Mouse (Mus musculus) midbrain, embryonic 12.5 days (tissue): Measurements from ENCODE around the gene Pfkfb4. TPM values are rescaled to one million over a fixed set of nuclear protein-coding genes. Genes with fewer than 3 reads are reported as not detected.
A peak's percentile ranks its signal among the peaks of the same experiment; 100 is the strongest.

Source experiments
- ATAC-seq: fragments of 200-750 bp; cut with Nextera tagmentation; 2 replicates; pipeline ENCODE4 v1.8.0; 2017; ENCODE audit warnings: low read depth, moderate TSS enrichment, moderate library complexity; ENCODE audit not compliant: low FRiP score
- H3K27ac ChIP-seq: fragments of 300-500 bp; sonication (generic); replicated peaks from 2 replicates; pipeline ENCODE4 v1.5.1; 2016; ENCODE audit warnings: mild to moderate bottlenecking
- H3K27me3 ChIP-seq: fragments of 300-500 bp; sonication (generic); 2 replicates; pipeline ENCODE4 v1.6.1; 2016; ENCODE audit warnings: mild to moderate bottlenecking
- H3K36me3 ChIP-seq: fragments of 300-500 bp; sonication (generic); 2 replicates; pipeline ENCODE4 v1.6.1; 2016
- H3K4me1 ChIP-seq: fragments of 300-500 bp; sonication (generic); 2 replicates; pipeline ENCODE4 v1.6.1; 2016
- H3K4me2 ChIP-seq: fragments of 300-500 bp; sonication (generic); replicated peaks from 2 replicates; pipeline ENCODE4 v1.6.1; 2016; ENCODE audit warnings: mild to moderate bottlenecking, moderate library complexity
- H3K4me3 ChIP-seq: fragments of 300-500 bp; sonication (generic); 2 replicates; pipeline ENCODE4 v1.5.1; 2016; ENCODE audit warnings: mild to moderate bottlenecking
- H3K9ac ChIP-seq: fragments of 300-500 bp; sonication (generic); replicated peaks from 2 replicates; pipeline ENCODE4 v1.6.1; 2016; ENCODE audit warnings: mild to moderate bottlenecking, moderate library complexity
- H3K9me3 ChIP-seq: fragments of 300-500 bp; sonication (generic); 2 replicates; pipeline ENCODE4 v1.6.1; 2016; ENCODE audit warnings: mild to moderate bottlenecking
- WGBS: fragments of 180-500 bp; shearing (Covaris S2); methylation state at CpG from one replicate; pipeline ENCODE4 v1.1.7; 2016; 5-methylcytosine and 5-hydroxymethylcytosine counted together
- polyA plus RNA-seq: library from polyadenylated mRNA; unstranded; fragments of >200 nt; fragmentation: Nextera tagmentation; extraction: Ambion mirVana; gene quantifications from 2 replicates; pipeline ENCODE4 v1.2.1, GENCODE M21; 2016

Pfkfb4 gene
- polyA plus RNA-seq, 1 experiment from 2014 or later: 18.5 TPM

DNA sequence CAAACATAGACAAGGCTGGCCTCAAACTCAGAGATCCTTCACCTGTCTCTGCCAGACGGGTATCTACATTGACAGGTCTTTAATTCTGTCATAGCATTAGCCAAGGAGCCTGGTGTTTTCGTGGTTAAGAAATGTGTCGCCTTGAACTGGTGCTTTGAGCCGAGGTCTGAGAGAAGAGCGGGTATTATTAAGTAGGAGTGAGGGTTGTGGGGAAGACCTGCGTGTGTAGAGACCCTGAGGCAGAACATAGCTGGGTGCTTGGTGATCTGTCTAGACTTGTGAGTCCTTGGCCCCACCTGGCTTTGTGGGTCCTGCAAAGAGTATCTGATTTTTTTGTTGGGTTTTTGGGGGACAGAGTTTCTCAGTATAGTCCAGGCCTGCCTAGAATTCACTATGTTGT lies 62.3 kb downstream of the Pfkfb4 start:
- Histone ChIP-seq H3K9me3 (no peaks in the 10 kb centered on the region), H3K27ac (no peak overlapping the region), H3K36me3 (peaks cover 26% of the 10 kb centered on the region), H3K9ac (no peak overlapping the region), H3K4me1 (peaks cover 11% of the 10 kb centered on the region), H3K27me3 (no peaks in the 10 kb centered on the region), H3K4me3 (no peak overlapping the region), H3K4me2 (no peak overlapping the region)
- WGBS: 77% methylated on average over 6 of the region's 6 CpGs
- ATAC-seq: no peak

DNA sequence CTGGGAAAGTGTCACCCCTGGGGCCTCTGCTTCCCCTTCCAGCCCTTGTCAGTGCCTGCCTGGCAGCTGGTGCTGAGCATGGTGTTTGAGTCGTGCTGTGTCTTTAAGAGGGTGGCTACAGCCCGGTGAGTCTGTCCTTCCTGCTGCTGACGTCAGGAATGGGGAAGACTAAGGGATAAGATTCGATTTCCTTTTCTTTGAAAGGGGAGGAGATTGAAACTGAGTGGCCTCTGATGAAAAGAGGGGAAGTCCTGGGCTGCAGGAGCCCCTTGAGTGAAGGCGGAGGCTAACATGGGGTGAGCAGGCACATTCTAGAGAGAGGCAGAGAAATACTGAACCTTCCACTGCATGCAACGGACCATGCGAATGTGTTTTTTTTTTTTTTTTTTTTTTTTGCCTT lies 63.1 kb downstream of the Pfkfb4 start:
- 8% methylated on average over 7 of the region's 7 CpGs for WGBS
- Histone ChIP-seq H3K27me3 (no peaks in the 10 kb centered on the region), H3K36me3 (peaks cover 31% of the 10 kb centered on the region), H3K27ac (peak overlapping the region; percentile 39), H3K9ac (peak overlapping the region; percentile 43; the same call in 1 of the 2 replicates), H3K4me3 (peak overlapping the region; percentile 30), H3K9me3 (no peaks in the 10 kb centered on the region), H3K4me2 (peak overlapping the region; percentile 39), H3K4me1 (peaks cover 20% of the 10 kb centered on the region)
- peak; percentile 36; the same call in 1 of the 2 replicates for ATAC-seq

DNA sequence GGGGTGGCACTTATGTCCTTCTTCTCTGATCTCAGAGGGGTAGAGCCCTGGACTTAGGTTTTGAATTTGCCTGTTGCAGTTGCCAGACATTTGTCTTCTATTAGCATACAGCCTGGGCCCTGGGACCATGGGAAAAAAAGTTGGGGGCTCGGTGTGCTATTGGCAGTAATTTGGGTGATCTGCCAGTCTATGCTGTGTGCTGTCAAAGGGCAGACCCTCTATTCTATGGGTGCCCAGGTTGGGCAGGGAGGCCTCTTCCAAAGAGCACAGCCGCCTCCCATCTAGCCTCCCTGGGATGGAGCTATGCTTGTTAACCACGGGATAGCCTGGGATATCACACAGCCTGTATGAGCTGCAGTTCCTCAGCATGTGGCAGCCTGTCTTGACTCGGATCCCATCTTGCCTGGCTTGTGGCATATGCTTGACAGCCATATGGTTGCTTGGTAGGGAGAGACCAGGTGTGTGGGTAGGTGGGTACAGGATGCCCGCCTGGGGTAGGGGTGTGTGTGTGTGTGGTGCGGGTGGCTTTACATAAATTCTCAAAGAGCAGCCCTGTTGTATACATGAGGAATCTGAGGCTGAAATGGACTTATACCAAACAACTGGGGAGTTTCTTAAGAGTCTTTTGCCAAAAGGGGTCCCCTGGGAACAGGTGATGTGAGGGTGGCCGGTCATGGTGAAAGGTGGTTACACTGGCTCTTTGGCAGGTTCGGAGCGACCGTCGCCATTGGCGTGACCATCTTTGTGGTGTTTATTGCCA lies 63.9 kb downstream of the Pfkfb4 start:
- no peak for ATAC-seq
- H3K27ac ChIP-seq: no peak overlapping the region

DNA sequence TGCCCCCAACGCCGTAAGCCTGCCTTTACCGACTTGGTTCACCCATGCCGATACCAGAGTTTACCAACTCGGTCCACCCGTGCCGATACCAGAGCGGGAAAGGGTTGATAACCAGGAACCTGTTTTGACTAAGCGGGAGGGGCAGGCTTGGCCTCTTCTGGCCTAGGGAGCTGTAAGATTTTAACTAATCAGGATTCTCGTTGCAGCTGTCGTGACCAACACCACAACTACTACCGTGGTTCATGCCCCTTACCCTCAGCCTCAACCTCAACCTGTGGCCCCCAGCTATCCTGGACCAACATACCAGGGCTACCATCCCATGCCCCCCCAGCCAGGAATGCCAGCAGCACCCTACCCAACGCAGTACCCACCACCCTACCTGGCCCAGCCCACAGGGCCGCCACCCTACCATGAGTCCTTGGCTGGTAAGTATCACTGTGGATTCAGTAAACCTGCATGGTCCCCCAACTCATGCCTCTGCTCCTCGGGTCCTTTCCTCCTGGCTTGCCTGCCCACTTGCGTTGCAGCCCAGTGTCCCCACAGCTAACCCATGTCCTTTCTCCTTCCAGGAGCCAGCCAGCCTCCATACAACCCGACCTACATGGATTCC lies 64.6 kb downstream of the Pfkfb4 start:
- ATAC-seq: no peak
- peaks cover 22% of the 10 kb centered on the region for H3K4me1 ChIP-seq
- peaks cover 36% of the 10 kb centered on the region for H3K36me3 ChIP-seq
- WGBS: 91% methylated on average over 17 of the region's 17 CpGs
- no peak overlapping the region for H3K9ac ChIP-seq
- H3K4me2 ChIP-seq: no peak overlapping the region
- H3K27me3 ChIP-seq: no peaks in the 10 kb centered on the region
- H3K4me3 ChIP-seq: no peak overlapping the region
- no peak overlapping the region for H3K27ac ChIP-seq
- no peaks in the 10 kb centered on the region for H3K9me3 ChIP-seq

More for the DNA sequence above, 63.9 kb downstream of the Pfkfb4 start:
- no peaks in the 10 kb centered on the region for H3K27me3 ChIP-seq
- peak overlapping the region; percentile 39 for H3K4me2 ChIP-seq
- no peaks in the 10 kb centered on the region for H3K9me3 ChIP-seq
- H3K36me3 ChIP-seq: peaks cover 31% of the 10 kb centered on the region
- H3K9ac ChIP-seq: peak overlapping the region; percentile 43; the same call in 1 of the 2 replicates
- H3K4me1 ChIP-seq: peaks cover 22% of the 10 kb centered on the region
- H3K4me3 ChIP-seq: peak overlapping the region; percentile 30
- 95% methylated on average over 12 of the region's 12 CpGs for WGBS

DNA sequence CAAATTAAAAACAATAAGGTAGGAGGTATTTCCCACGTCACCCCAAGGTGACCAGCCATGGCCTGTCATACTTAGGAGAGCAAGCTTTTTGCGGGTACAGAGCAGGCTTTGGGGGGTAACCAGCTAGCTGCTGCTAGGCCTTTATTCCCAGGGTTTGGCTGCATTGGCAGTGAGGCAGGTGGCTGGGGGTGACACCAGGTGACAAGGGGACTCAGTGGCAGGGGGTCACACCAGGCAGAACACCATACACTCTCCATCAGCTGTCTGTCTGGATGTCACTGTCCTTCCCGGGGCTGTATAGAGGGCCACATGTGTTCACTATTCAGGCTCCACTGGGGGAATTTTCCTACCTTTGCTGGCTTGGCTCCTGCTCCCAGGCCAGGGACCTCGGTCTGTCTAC lies 65.3 kb downstream of the Pfkfb4 start:
- Histone ChIP-seq H3K9ac (no peak overlapping the region), H3K4me1 (peaks cover 22% of the 10 kb centered on the region), H3K9me3 (no peaks in the 10 kb centered on the region), H3K36me3 (peaks cover 41% of the 10 kb centered on the region), H3K27me3 (no peaks in the 10 kb centered on the region), H3K4me3 (no peak overlapping the region), H3K27ac (no peak overlapping the region), H3K4me2 (no peak overlapping the region)
- 86% methylated on average over 4 of the region's 4 CpGs for WGBS
- ATAC-seq: no peak

DNA sequence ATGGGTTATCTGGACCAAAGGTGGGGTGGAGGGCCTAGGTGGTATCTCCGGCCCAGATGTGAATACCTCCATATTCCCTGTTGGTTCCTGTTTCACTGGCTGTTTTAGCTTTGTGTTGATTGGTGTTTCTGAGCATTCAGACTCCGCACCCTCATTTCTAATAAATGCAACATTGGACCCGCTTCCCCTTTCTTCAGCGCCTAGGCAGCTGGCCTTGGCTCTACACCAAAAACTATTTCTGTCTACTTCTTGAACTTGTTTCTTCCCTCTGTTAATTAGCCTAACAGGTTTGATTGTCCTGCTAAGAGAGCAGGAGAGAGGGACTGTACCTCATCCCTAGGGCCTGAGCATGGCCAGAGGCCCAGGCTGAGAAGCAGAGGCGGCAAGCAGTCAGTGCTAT lies 66.0 kb downstream of the Pfkfb4 start:
- no peak overlapping the region for H3K9ac ChIP-seq
- H3K4me1 ChIP-seq: peaks cover 22% of the 10 kb centered on the region
- peaks cover 46% of the 10 kb centered on the region for H3K36me3 ChIP-seq
- WGBS: 98% methylated on average over 5 of the region's 5 CpGs
- no peaks in the 10 kb centered on the region for H3K27me3 ChIP-seq
- no peaks in the 10 kb centered on the region for H3K9me3 ChIP-seq
- no peak overlapping the region for H3K27ac ChIP-seq
- no peak for ATAC-seq
- no peak overlapping the region for H3K4me3 ChIP-seq
- no peak overlapping the region for H3K4me2 ChIP-seq

DNA sequence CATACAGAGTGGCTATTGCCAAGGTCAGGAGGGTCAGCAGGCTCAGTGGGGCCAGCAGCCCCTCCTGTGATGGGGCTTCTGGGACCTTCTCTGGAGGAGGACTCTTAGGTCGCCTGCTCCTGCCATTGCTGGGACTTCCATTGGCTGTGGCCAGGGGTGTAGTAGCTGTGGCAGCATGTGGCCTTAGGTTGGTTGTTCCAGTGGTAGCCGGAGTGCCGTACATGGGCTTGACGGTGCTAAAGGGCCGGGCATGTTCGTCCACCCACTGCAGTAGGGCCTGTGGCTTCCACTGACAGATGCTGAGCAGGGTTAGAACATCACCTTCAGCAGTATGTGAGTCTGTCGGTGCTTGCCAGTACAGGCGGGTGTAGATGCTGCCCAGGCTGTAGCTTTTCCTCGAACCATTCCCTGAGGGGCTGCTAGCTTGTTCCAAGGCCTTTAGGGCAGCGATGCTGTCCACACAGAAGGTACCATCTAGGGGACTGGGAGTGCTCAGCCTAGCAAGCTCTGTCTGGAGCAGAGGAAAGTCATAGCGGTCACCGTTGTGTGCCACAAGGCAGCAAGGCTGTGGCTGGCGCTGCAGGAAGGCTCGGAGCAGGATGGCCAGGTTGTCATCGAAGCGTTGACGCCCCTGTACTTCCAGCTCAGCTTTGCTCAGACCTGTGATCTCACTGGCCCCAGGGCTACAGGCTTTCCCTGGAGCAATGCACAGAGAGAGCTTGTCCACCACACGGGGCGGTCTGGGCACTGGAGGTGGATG lies 66.6 kb downstream of the Pfkfb4 start:
- H3K4me3 ChIP-seq: no peak overlapping the region
- no peak overlapping the region for H3K27ac ChIP-seq
- H3K4me1 ChIP-seq: peaks cover 22% of the 10 kb centered on the region
- no peak for ATAC-seq
- H3K9me3 ChIP-seq: no peaks in the 10 kb centered on the region
- peaks cover 52% of the 10 kb centered on the region for H3K36me3 ChIP-seq
- WGBS: 93% methylated on average over 19 of the region's 19 CpGs
- no peak overlapping the region for H3K9ac ChIP-seq
- no peaks in the 10 kb centered on the region for H3K27me3 ChIP-seq
- no peak overlapping the region for H3K4me2 ChIP-seq

DNA sequence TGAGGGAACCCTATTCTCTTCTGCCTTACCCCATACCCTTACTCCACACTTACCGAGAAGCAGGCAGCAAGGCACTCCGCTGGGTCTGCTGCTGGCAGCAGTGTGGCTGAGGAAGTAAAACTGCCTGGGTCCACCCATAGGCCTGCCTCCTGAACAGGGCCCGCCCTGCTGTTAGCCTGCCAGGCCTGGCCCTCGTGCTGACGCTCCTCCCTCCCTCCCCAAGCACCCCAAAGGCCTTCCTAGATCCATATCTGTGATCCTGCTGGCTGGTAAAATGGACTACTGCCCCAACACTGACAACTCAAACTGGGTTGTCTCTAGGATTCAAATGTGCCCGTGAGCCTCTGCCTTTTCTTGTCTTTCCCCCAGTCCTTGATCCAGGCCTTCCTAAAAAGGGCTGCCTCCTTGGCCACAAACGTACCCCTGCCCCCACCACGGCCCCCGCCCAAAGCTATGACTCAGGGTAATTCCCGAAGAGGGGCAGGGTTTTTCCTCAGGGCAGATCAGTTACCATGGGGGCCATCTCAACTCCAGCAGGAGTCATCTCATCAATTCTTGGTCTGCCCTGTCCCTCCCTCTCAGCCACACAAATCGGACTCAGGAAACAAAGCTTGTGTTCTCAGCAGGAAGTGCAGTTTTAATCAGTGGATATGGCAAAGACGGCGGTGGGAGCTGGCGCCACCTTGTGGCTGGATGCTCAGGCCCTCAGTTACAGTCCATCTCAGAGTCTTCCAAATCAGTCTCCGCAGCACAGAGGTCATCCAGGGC lies 67.7 kb downstream of the Pfkfb4 start, which contains the start of gene Trex1:
Gene Trex1 (minus strand): TSS at position 599 of the 768 bp plus-strand sequence.
- Histone ChIP-seq H3K4me3 (peak within 1 kb of the TSS; percentile 33), H3K27me3 (no peaks in the 10 kb centered on the region), H3K36me3 (peaks cover 63% of the 10 kb centered on the region), H3K9me3 (no peaks in the 10 kb centered on the region), H3K9ac (peak within 1 kb of the TSS; percentile 56), H3K4me1 (peaks cover 21% of the 10 kb centered on the region), H3K27ac (peak within 1 kb of the TSS; percentile 75), H3K4me2 (peak within 1 kb of the TSS; percentile 45)
- peak; percentile 54 for ATAC-seq
- 29% methylated on average over 15 of the region's 15 CpGs for WGBS

DNA sequence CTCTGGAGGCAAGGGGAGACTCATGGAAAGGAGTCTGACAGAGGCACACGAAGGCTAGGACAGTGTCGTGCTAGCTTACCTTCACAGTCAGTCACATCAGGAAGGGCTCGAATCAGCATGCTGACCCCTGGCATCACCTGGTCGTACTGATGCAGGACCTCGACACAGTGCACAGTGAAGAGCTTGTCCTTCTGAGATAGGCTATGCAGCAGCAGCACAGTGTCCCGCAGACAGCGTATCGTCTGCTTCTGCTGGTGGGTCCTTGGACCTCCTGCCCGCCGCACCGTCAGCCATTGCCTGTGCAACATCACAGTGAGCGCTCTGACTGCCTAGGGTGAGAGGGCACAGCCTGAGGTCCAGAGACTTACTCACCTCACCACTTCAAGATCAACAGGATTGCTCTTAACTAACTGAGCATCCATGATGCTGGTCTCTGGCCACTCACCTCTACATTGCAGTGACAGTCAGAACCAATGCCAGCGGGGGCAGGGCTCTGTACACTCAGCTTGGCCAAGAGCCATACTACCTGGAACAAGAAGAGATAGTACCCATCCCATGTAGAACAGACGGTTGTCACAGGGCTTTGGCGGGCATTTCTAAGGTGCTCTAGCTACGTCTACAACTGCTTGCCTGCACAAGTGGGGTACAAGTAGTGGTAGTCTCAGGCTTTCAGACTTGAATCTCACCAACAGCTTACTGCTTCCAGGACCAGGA lies 68.8 kb downstream of the Pfkfb4 start:
- no peaks in the 10 kb centered on the region for H3K27me3 ChIP-seq
- no peaks in the 10 kb centered on the region for H3K9me3 ChIP-seq
- peaks cover 12% of the 10 kb centered on the region for H3K4me1 ChIP-seq
- H3K4me3 ChIP-seq: no peak overlapping the region
- H3K9ac ChIP-seq: peak overlapping the region; percentile 56; the same call in 1 of the 2 replicates
- peaks cover 74% of the 10 kb centered on the region for H3K36me3 ChIP-seq
- peak overlapping the region; percentile 75; the same call in 1 of the 2 replicates for H3K27ac ChIP-seq
- WGBS: 92% methylated on average over 16 of the region's 16 CpGs
- ATAC-seq: no peak
- H3K4me2 ChIP-seq: no peak overlapping the region

DNA sequence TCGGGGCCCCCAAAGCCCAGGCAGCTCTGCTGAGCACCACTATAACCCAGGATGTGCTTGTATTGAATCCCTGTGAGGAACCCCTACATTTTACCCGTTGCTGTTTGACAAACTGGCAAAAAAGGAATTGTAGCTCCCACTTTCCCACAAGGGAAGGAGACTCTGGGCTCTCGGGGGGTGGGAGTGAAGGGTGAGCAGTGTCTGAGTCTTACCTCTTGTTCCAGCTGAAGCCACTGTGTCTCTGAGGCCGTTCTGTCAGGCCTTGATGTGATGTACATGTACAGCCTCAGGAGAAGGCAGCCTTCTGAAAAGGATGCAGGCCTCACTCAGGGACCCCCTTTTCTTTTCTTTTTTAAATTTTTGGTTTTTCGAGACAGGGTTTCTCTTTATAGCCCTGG lies 69.3 kb downstream of the Pfkfb4 start:
- Histone ChIP-seq H3K27ac (no peak overlapping the region), H3K27me3 (no peaks in the 10 kb centered on the region), H3K36me3 (peaks cover 79% of the 10 kb centered on the region), H3K4me2 (no peak overlapping the region), H3K4me1 (peaks cover 11% of the 10 kb centered on the region), H3K4me3 (no peak overlapping the region), H3K9me3 (no peaks in the 10 kb centered on the region), H3K9ac (no peak overlapping the region)
- ATAC-seq: no peak
- 94% methylated on average over 5 of the region's 5 CpGs for WGBS
